ENCODE assay signal across 24 mouse cellular contexts in genomic region chr1:134281563-134281962, GRCm38 (mm10). TPM values are rescaled to one million over a fixed set of nuclear protein-coding genes. Genes with fewer than 3 reads are reported as not detected.
DNase-seq lines count a peak whose midpoint lies in the region; ATAC-seq and TF ChIP-seq lines count a peak whose summit lies in the region.
"Had no signal": no experiment of that assay in that cellular context is flagged by ENCODE, and none has a peak within 500 bp of the region (broad histone marks: within the 10 kb centered on the region; RNA-seq: fewer than 3 reads in every experiment).

No protein-coding gene starts in this region.

- H3K9me3 ChIP-seq in intestine, postnatal 0 days (ENCODE audit: control insufficient read depth): no peaks in the 10 kb centered on the region
- no peaks in the 10 kb centered on the region for H3K9me3 ChIP-seq in intestine, embryonic 16.5 days (ENCODE audit: control insufficient read depth, low read length)
- no peaks in the 10 kb centered on the region for H3K9me3 ChIP-seq in liver, postnatal 0 days (ENCODE audit: low read length)
- no peaks in the 10 kb centered on the region for H3K9me3 ChIP-seq in liver, embryonic 12.5 days (replicated peaks)
- no peaks in the 10 kb centered on the region for H3K9me3 ChIP-seq in forebrain, embryonic 14.5 days (replicated peaks; ENCODE audit: control insufficient read depth, low read length)
- H3K9me3 ChIP-seq: forebrain, embryonic 13.5 days; heart, embryonic 12.5 days; neural tube, embryonic 13.5 days had no signal

- H3K9ac ChIP-seq in intestine, postnatal 0 days (ENCODE audit: low read depth, low read length): no peak overlapping the region
- H3K9ac ChIP-seq in intestine, embryonic 16.5 days (ENCODE audit: low read depth, low read length): no peak overlapping the region
- H3K9ac ChIP-seq in liver, postnatal 0 days (replicated peaks): no peak overlapping the region
- no peak overlapping the region for H3K9ac ChIP-seq in liver, embryonic 12.5 days
- no peak overlapping the region for H3K9ac ChIP-seq in forebrain, embryonic 14.5 days (ENCODE audit: low read length)
- H3K9ac ChIP-seq: forebrain, embryonic 13.5 days; heart, embryonic 12.5 days; neural tube, embryonic 13.5 days had no signal

- H3K27ac ChIP-seq in intestine, postnatal 0 days (ENCODE audit: low read depth, low read length): no peak overlapping the region
- H3K27ac ChIP-seq in intestine, embryonic 16.5 days (ENCODE audit: low read length): no peak overlapping the region
- H3K27ac ChIP-seq in liver, postnatal 0 days (ENCODE audit: low read depth): no peak overlapping the region
- no peak overlapping the region for H3K27ac ChIP-seq in liver, embryonic 12.5 days
- H3K27ac ChIP-seq in forebrain, embryonic 14.5 days (ENCODE audit: low read depth, low read length): no peak overlapping the region
- H3K27ac ChIP-seq: forebrain, embryonic 13.5 days; macrophage; neural tube, embryonic 13.5 days had no signal

- DNase-seq in liver, postnatal 0 days: no peak
- DNase-seq in ES-CJ7 (ENCODE audit: low read depth, low spot score): peak; percentile 43
- no peak for DNase-seq in brain, embryonic 14.5 days (ENCODE audit: low read depth)
- DNase-seq in forebrain, embryonic 14.5 days (ENCODE audit: low spot score): no peak
- DNase-seq: adrenal gland, adult 2 months; cerebellum, adult 9-10 months; heart, adult 11 months; heart, postnatal 14 days; kidney, adult 2 months; kidney, postnatal 14 days; lung, adult 2 months; retina, postnatal 1 day; right cerebral cortex, postnatal 25 days; spleen, adult 18-20 months; thymus, postnatal 25 days had no signal

- TF ChIP-seq POLR2A in brain, embryonic 14.5 days (IDR thresholded peaks at IDR 0.05; ENCODE audit: borderline replicate concordance, extremely low read depth, insufficient read depth, insufficient read length, poor library complexity, severe bottlenecking): no peak

- no peaks in the 10 kb centered on the region for H3K36me3 ChIP-seq in intestine, postnatal 0 days (ENCODE audit: control insufficient read depth, insufficient read depth)
- no peaks in the 10 kb centered on the region for H3K36me3 ChIP-seq in intestine, embryonic 16.5 days (ENCODE audit: control insufficient read depth, insufficient read depth, low read length)
- H3K36me3 ChIP-seq in liver, postnatal 0 days (replicated peaks; ENCODE audit: insufficient read depth, low read length): no peaks in the 10 kb centered on the region
- H3K36me3 ChIP-seq in liver, embryonic 12.5 days: no peaks in the 10 kb centered on the region
- H3K36me3 ChIP-seq in forebrain, embryonic 14.5 days (ENCODE audit: control insufficient read depth, insufficient read depth, low read length): no peaks in the 10 kb centered on the region
- H3K36me3 ChIP-seq: heart, embryonic 12.5 days; neural tube, embryonic 13.5 days had no signal

- no peaks in the 10 kb centered on the region for H3K4me1 ChIP-seq in intestine, postnatal 0 days (replicated peaks; ENCODE audit: control insufficient read depth, insufficient read depth, low read length)
- no peaks in the 10 kb centered on the region for H3K4me1 ChIP-seq in intestine, embryonic 16.5 days (ENCODE audit: control insufficient read depth, insufficient read depth, low read length)
- no peaks in the 10 kb centered on the region for H3K4me1 ChIP-seq in liver, postnatal 0 days (ENCODE audit: insufficient read depth)
- H3K4me1 ChIP-seq in liver, embryonic 12.5 days: no peaks in the 10 kb centered on the region
- no peaks in the 10 kb centered on the region for H3K4me1 ChIP-seq in forebrain, embryonic 14.5 days (ENCODE audit: control insufficient read depth, insufficient read depth, low read length)
- H3K4me1 ChIP-seq: forebrain, embryonic 13.5 days; neural tube, embryonic 13.5 days had no signal

- WGBS in intestine, postnatal 0 days: 76% methylated on average over 4 of the region's 4 CpGs
- WGBS in intestine, embryonic 16.5 days: 76% methylated on average over 4 of the region's 4 CpGs
- 76% methylated on average over 4 of the region's 4 CpGs for WGBS in liver, postnatal 0 days (ENCODE audit: insufficient replicate concordance)
- WGBS in liver, embryonic 12.5 days (ENCODE audit: insufficient replicate concordance): 61% methylated on average over 4 of the region's 4 CpGs
- 73% methylated on average over 4 of the region's 4 CpGs for WGBS in forebrain, embryonic 14.5 days

- TF ChIP-seq CTCF in intestine, postnatal 0 days (IDR thresholded peaks at IDR 0.05; ENCODE audit: low read depth): peak; percentile 23; the same call in 1 of the 2 replicates
- peak; percentile 15; the same call in 1 of the 2 replicates for TF ChIP-seq CTCF in liver, postnatal 0 days (IDR thresholded peaks at IDR 0.05; ENCODE audit: low read depth)
- TF ChIP-seq CTCF in brain, embryonic 14.5 days (IDR thresholded peaks at IDR 0.05; ENCODE audit: borderline replicate concordance, extremely low read depth, insufficient read depth, insufficient read length): 0 out of 2 replicates have a peak, but pooled peaks have one; percentile 4

- H3K4me3 ChIP-seq in intestine, postnatal 0 days (ENCODE audit: low read depth, low read length): no peak overlapping the region
- H3K4me3 ChIP-seq in intestine, embryonic 16.5 days (ENCODE audit: low read length): no peak overlapping the region
- H3K4me3 ChIP-seq in liver, postnatal 0 days (ENCODE audit: low read depth, low read length): no peak overlapping the region
- no peak overlapping the region for H3K4me3 ChIP-seq in liver, embryonic 12.5 days
- H3K4me3 ChIP-seq in forebrain, embryonic 14.5 days (ENCODE audit: low read depth, low read length): no peak overlapping the region
- H3K4me3 ChIP-seq: forebrain, embryonic 13.5 days; heart, embryonic 12.5 days; myocyte; neural tube, embryonic 13.5 days had no signal

- no peak for ATAC-seq in intestine, postnatal 0 days
- no peak for ATAC-seq in intestine, embryonic 16.5 days
- ATAC-seq in liver, postnatal 0 days: no peak
- no peak for ATAC-seq in liver, embryonic 12.5 days
- ATAC-seq in forebrain, embryonic 14.5 days: no peak
- ATAC-seq: forebrain, embryonic 13.5 days; midbrain, embryonic 16.5 days had no signal

- TF ChIP-seq EP300 in liver, postnatal 0 days (IDR thresholded peaks at IDR 0.05; ENCODE audit: low read depth): no peak

- no peaks in the 10 kb centered on the region for H3K27me3 ChIP-seq in intestine, postnatal 0 days (replicated peaks; ENCODE audit: control insufficient read depth, insufficient read depth, low read length)
- no peaks in the 10 kb centered on the region for H3K27me3 ChIP-seq in intestine, embryonic 16.5 days (replicated peaks; ENCODE audit: control insufficient read depth, insufficient read depth, low read length)
- H3K27me3 ChIP-seq in liver, postnatal 0 days (ENCODE audit: insufficient read depth, low read length): no peaks in the 10 kb centered on the region
- peaks cover 9% of the 10 kb centered on the region; the same call in 1 of the 2 replicates for H3K27me3 ChIP-seq in liver, embryonic 12.5 days (replicated peaks)
- no peaks in the 10 kb centered on the region for H3K27me3 ChIP-seq in forebrain, embryonic 14.5 days (replicated peaks; ENCODE audit: control insufficient read depth, insufficient read depth, low read length)
- H3K27me3 ChIP-seq: forebrain, embryonic 13.5 days; heart, embryonic 12.5 days; neural tube, embryonic 13.5 days had no signal

- H3K4me2 ChIP-seq in intestine, postnatal 0 days (replicated peaks; ENCODE audit: low read depth): no peak overlapping the region
- no peak overlapping the region for H3K4me2 ChIP-seq in intestine, embryonic 16.5 days (ENCODE audit: low read depth, low read length)
- no peak overlapping the region for H3K4me2 ChIP-seq in liver, postnatal 0 days (ENCODE audit: low read depth, low read length)
- H3K4me2 ChIP-seq in liver, embryonic 12.5 days: no peak overlapping the region
- H3K4me2 ChIP-seq in forebrain, embryonic 14.5 days (ENCODE audit: low read length): no peak overlapping the region
- H3K4me2 ChIP-seq: forebrain, embryonic 13.5 days; heart, embryonic 12.5 days; neural tube, embryonic 13.5 days had no signal

RNA-seq across cellular contexts. Expression of gene Myog, which starts 8.2 kb away (rescaled TPM):
- 0.08 TPM in 1 of 2 replicates, not detected in the other for polyA plus RNA-seq in intestine, postnatal 0 days (2015; fragmentation: Nextera tagmentation; extraction: Ambion mirVana)
- polyA plus RNA-seq in intestine, embryonic 16.5 days (2015; fragmentation: Nextera tagmentation; extraction: Ambion mirVana): 0.32 TPM in 2 replicates
- 0.64 TPM in 1 of 2 replicates, not detected in the other for polyA plus RNA-seq in liver, postnatal 0 days (2015; fragmentation: Nextera tagmentation; extraction: Ambion mirVana)
- polyA plus RNA-seq in liver, embryonic 12.5 days (2016; fragmentation: Nextera tagmentation; extraction: Ambion mirVana): 1.1 and 4.9 TPM in 2 replicates
- polyA plus RNA-seq in brain, embryonic 14.5 days (2012; rRNA removed): 1.3 and 2.6 TPM in 2 replicates
- polyA plus RNA-seq in forebrain, embryonic 14.5 days (2014; fragmentation: Nextera tagmentation; extraction: Ambion mirVana): not detected in 2 replicates
- polyA plus RNA-seq: adrenal gland, adult 2 months; forebrain, embryonic 13.5 days; macrophage had no signal

RNA-seq across cellular contexts. Expression of gene Adora1, which starts 46.3 kb away (rescaled TPM):
- 2.2 and 2.4 TPM in 2 replicates for polyA plus RNA-seq in intestine, postnatal 0 days (2015; fragmentation: Nextera tagmentation; extraction: Ambion mirVana)
- polyA plus RNA-seq in intestine, embryonic 16.5 days (2015; fragmentation: Nextera tagmentation; extraction: Ambion mirVana): 6.8 and 8.2 TPM in 2 replicates
- 6.4 and 8.3 TPM in 2 replicates for polyA plus RNA-seq in liver, postnatal 0 days (2015; fragmentation: Nextera tagmentation; extraction: Ambion mirVana)
- 0.06 and 0.16 TPM in 2 replicates for polyA plus RNA-seq in liver, embryonic 12.5 days (2016; fragmentation: Nextera tagmentation; extraction: Ambion mirVana)
- 12.9 and 15.2 TPM in 2 replicates for polyA plus RNA-seq in brain, embryonic 14.5 days (2012; rRNA removed)
- polyA plus RNA-seq in forebrain, embryonic 14.5 days (2014; fragmentation: Nextera tagmentation; extraction: Ambion mirVana): 5.4 and 7.1 TPM in 2 replicates
- polyA plus RNA-seq: macrophage had no signal

RNA-seq across cellular contexts. Expression of gene Ppfia4, which starts 51.2 kb away (rescaled TPM):
- 2.4 and 2.5 TPM in 2 replicates for polyA plus RNA-seq in intestine, postnatal 0 days (2015; fragmentation: Nextera tagmentation; extraction: Ambion mirVana)
- 4.6 and 4.7 TPM in 2 replicates for polyA plus RNA-seq in intestine, embryonic 16.5 days (2015; fragmentation: Nextera tagmentation; extraction: Ambion mirVana)
- 1.3 and 1.6 TPM in 2 replicates for polyA plus RNA-seq in liver, postnatal 0 days (2015; fragmentation: Nextera tagmentation; extraction: Ambion mirVana)
- polyA plus RNA-seq in liver, embryonic 12.5 days (2016; fragmentation: Nextera tagmentation; extraction: Ambion mirVana): 1.5 TPM in 2 replicates
- 23.6 and 31.3 TPM in 2 replicates for polyA plus RNA-seq in brain, embryonic 14.5 days (2012; rRNA removed)
- polyA plus RNA-seq in forebrain, embryonic 14.5 days (2014; fragmentation: Nextera tagmentation; extraction: Ambion mirVana): 5.0 and 7.8 TPM in 2 replicates
